Mouse (Mus musculus): ENCODE measurements at regions not wholly inside any gene's neighbourhood (a gene's known extent, or its start where the extent isn't known, plus 50 kb on each side); places are given as distances from the start of the nearest gene placed in this dataset.

Small RNAs in the stretch of these regions (microRNA-seq; reads per million reads assigned to microRNA genes)
- gene Gm24933, result 0 reads per million in 2 experiments
